Mouse (Mus musculus) CH12.LX (cell line): ENCODE results near the gene Dcun1d4. TPM values are rescaled to one million over a fixed set of nuclear protein-coding genes. Genes with fewer than 3 reads are reported as not detected.

ENCODE experiments used
- DNase-seq: peaks from one replicate; pipeline ENCODE4 v3.0.0-alpha.2; 2013; ENCODE audit errors: extremely low read depth
- H3K27ac ChIP-seq: 2 replicates; pipeline ENCODE4 v1.5.1; 2012; ENCODE audit warnings: low read depth, mild to moderate bottlenecking, control low read depth, moderate library complexity; ENCODE audit not compliant: insufficient read depth
- H3K27me3 ChIP-seq: replicated peaks from 2 replicates; pipeline ENCODE3; 2012; ENCODE audit warnings: inconsistent platforms
- H3K36me3 ChIP-seq, 2 experiments: replicated peaks in 1 of 2; 2 replicates each; pipeline versions ENCODE3 to v1.6.1; 2012; ENCODE audit warnings: inconsistent platforms in 1 of 2, low read length in 1 of 2, mild to moderate bottlenecking in 1 of 2, mixed read lengths in 1 of 2, moderate library complexity in 1 of 2; ENCODE audit not compliant: control insufficient read depth in 1 of 2, insufficient read depth in 1 of 2
- H3K4me1 ChIP-seq, 2 experiments: 2 replicates each; pipeline ENCODE4 v1.6.1; 2012; ENCODE audit warnings: inconsistent platforms in 1 of 2, moderate library complexity in 1 of 2; ENCODE audit not compliant: insufficient read depth in 2 of 2, control insufficient read depth in 1 of 2
- H3K4me2 ChIP-seq: 2 replicates; pipeline ENCODE4 v1.6.1; 2012; ENCODE audit warnings: low read depth, mild to moderate bottlenecking, control low read depth; ENCODE audit not compliant: poor library complexity, insufficient read depth, severe bottlenecking
- H3K4me3 ChIP-seq, 3 experiments: fragments of 150-350 bp in 1 of 3; sonication (generic) in 1 of 3; replicated peaks in 1 of 3; 2 replicates each; pipeline versions ENCODE3 to v1.5.1; 2011 to 2012; ENCODE audit warnings: low read depth in 2 of 3, low read length in 2 of 3, mild to moderate bottlenecking in 2 of 3, moderate library complexity in 2 of 3, control low read depth in 1 of 3, improper control_type of control experiment in 1 of 3, inconsistent platforms in 1 of 3, mixed read lengths in 1 of 3; ENCODE audit not compliant: poor library complexity in 1 of 3
- H3K79me2 ChIP-seq: replicated peaks from 2 replicates; pipeline ENCODE4 v1.6.1; 2012; ENCODE audit warnings: mild to moderate bottlenecking, moderate library complexity; ENCODE audit not compliant: control insufficient read depth, poor library complexity, insufficient read depth, severe bottlenecking; ENCODE audit errors: extremely low read depth
- H3K9ac ChIP-seq: 2 replicates; pipeline ENCODE4 v1.6.1; 2012; ENCODE audit warnings: low read depth, mild to moderate bottlenecking, control low read depth, moderate library complexity; ENCODE audit not compliant: insufficient read depth
- H3K9me3 ChIP-seq: replicated peaks from 2 replicates; pipeline ENCODE3; 2012; ENCODE audit warnings: low read length, inconsistent platforms, mixed read lengths
- EP300 ChIP-seq: IDR thresholded peaks from 2 replicates; pipeline ENCODE4 v1.6.1; 2011; ENCODE audit warnings: low read length, improper control_type of control experiment
- ETS1 ChIP-seq: conservative IDR thresholded peaks from 2 replicates; pipeline ENCODE4 v1.6.1; 2012; ENCODE audit warnings: low read depth, mild to moderate bottlenecking, inconsistent platforms, low read length, improper control_type of control experiment, moderate library complexity
- IRF4 ChIP-seq: IDR thresholded peaks from 2 replicates; pipeline ENCODE4 v1.6.1; 2014; ENCODE audit warnings: low read depth, mild to moderate bottlenecking, inconsistent platforms, low read length, improper control_type of control experiment
- KAT2A ChIP-seq: IDR thresholded peaks from 2 replicates; pipeline ENCODE4 v1.6.1; 2012; ENCODE audit warnings: low read length, improper control_type of control experiment, inconsistent platforms; ENCODE audit not compliant: insufficient replicate concordance
- MAFK ChIP-seq: IDR thresholded peaks from 2 replicates; pipeline ENCODE4 v1.6.1; 2011; ENCODE audit warnings: low read length, improper control_type of control experiment; ENCODE audit not compliant: insufficient replicate concordance
- MAX ChIP-seq: IDR thresholded peaks from 2 replicates; pipeline ENCODE4 v1.6.1; 2011; ENCODE audit warnings: low read length, improper control_type of control experiment
- MXI1 ChIP-seq: IDR thresholded peaks from 2 replicates; pipeline ENCODE4 v1.6.1; 2011; ENCODE audit warnings: mild to moderate bottlenecking, low read depth, low read length, improper control_type of control experiment
- NELFE ChIP-seq: IDR thresholded peaks from 2 replicates; pipeline ENCODE4 v1.6.1; 2011; ENCODE audit warnings: low read depth, low read length, improper control_type of control experiment
- PAX5 ChIP-seq: IDR thresholded peaks from 2 replicates; pipeline ENCODE4 v1.6.1; 2012; ENCODE audit warnings: low read length, inconsistent platforms, mixed read lengths
- POLR2A ChIP-seq: IDR thresholded peaks from 2 replicates; pipeline ENCODE4 v1.6.1; 2011; ENCODE audit warnings: low read depth, mild to moderate bottlenecking, improper control_type of control experiment, low read length
- RCOR1 ChIP-seq: conservative IDR thresholded peaks from 2 replicates; pipeline ENCODE4 v1.6.1; 2012; ENCODE audit warnings: low read depth, mild to moderate bottlenecking, inconsistent platforms, low read length, improper control_type of control experiment
- SIN3A ChIP-seq: IDR thresholded peaks from 2 replicates; pipeline ENCODE4 v1.6.1; 2012; ENCODE audit warnings: low read length, improper control_type of control experiment, inconsistent platforms
- TBP ChIP-seq: conservative IDR thresholded peaks from 2 replicates; pipeline ENCODE4 v1.6.1; 2011; ENCODE audit warnings: low read depth, low read length, improper control_type of control experiment
- TCF12 ChIP-seq: IDR thresholded peaks from 2 replicates; pipeline ENCODE4 v1.6.1; 2014; ENCODE audit warnings: low read depth, mild to moderate bottlenecking, inconsistent platforms, low read length, improper control_type of control experiment
- UBTF ChIP-seq: IDR thresholded peaks from 2 replicates; pipeline ENCODE4 v1.6.1; 2012; ENCODE audit warnings: low read depth, mild to moderate bottlenecking, inconsistent platforms, low read length, improper control_type of control experiment, moderate library complexity
- USF1 ChIP-seq: IDR thresholded peaks from 2 replicates; pipeline ENCODE4 v1.6.1; 2014; ENCODE audit warnings: low read depth, mild to moderate bottlenecking, inconsistent platforms, low read length, improper control_type of control experiment
- ZNF384 ChIP-seq: IDR thresholded peaks from 2 replicates; pipeline ENCODE4 v1.6.1; 2012; ENCODE audit warnings: low read depth, low read length, improper control_type of control experiment, inconsistent platforms
- dilution Hi-C: fragments of 300-500 bp; cut with MboI; formaldehyde crosslinking; loops from 2 replicates; pipeline ENCODE4 v1.14.3; 2020; ENCODE audit warnings: low sequenced_read_pairs; ENCODE audit not compliant: extremely low pct_unique_long_range_greater_than_20kb, extremely low pct_ligation_motif_present
- in situ Hi-C: fragments of 300-500 bp; cut with MboI; formaldehyde crosslinking; loops from 3 replicates; pipeline ENCODE4 v1.14.3; 2019; ENCODE audit warnings: low sequenced_read_pairs, low pct_ligation_motif_present, low pct_unique_long_range_greater_than_20kb, mixed read lengths
- polyA plus RNA-seq: library from polyadenylated mRNA; unstranded; fragments of >175 nt; gene quantifications from 2 replicates; pipeline ENCODE4 v1.2.1, GENCODE M21; 2012; ENCODE audit warnings: low read depth; ENCODE audit not compliant: insufficient read length
- total RNA-seq, 2 experiments: library from RNA; depleted of rRNA; stranded (reverse); fragments of 300-350 nt in 1 of 2; fragments of >200 nt in 1 of 2; gene quantifications; 2 replicates each; pipeline ENCODE4 v1.2.3; 2012 to 2014

Dcun1d4 gene
- total and polyA plus RNA-seq, 3 experiments: 1.4 to 3.9 (median 1.7) TPM

- Histone ChIP-seq H3K4me1 (no peaks in the 10 kb centered on the region; a peak in 1 of 4 replicates), H3K27ac (no peak overlapping the region), H3K9me3 (no peaks in the 10 kb centered on the region), H3K79me2 (no peaks in the 10 kb centered on the region), H3K27me3 (no peaks in the 10 kb centered on the region), H3K36me3 (no peaks in the 10 kb centered on the region), H3K4me2 (no peak overlapping the region), H3K4me3 (no peak overlapping the region), H3K9ac (no peak overlapping the region)
- in situ Hi-C loops: no loop called here
- no peak for DNase-seq
- TF ChIP-seq TBP (no peak), USF1 (no peak), KAT2A (no peak), EP300 (no peak), SIN3A (no peak), ZNF384 (no peak), NELFE (no peak), MAX (no peak), IRF4 (no peak), MAFK (no peak), PAX5 (no peak), POLR2A (no peak)
- dilution Hi-C loops: no loop called here
Observed at GRCm38 (mm10) chr5:73497401-73497800, 16.6 kb downstream of the Dcun1d4 start.

- no peak overlapping the region for H3K4me2 ChIP-seq
- DNase-seq: no peak
- H3K4me1 ChIP-seq: no peaks in the 10 kb centered on the region; a peak in 1 of 4 replicates
- no peak overlapping the region for H3K9ac ChIP-seq
- no peaks in the 10 kb centered on the region for H3K36me3 ChIP-seq
- H3K27me3 ChIP-seq: no peaks in the 10 kb centered on the region
- no peaks in the 10 kb centered on the region for H3K79me2 ChIP-seq
- H3K4me3 ChIP-seq: no peak overlapping the region
- H3K9me3 ChIP-seq: no peaks in the 10 kb centered on the region
- in situ Hi-C loops: no loop called here
- dilution Hi-C loops: no loop called here
- no peak for TF ChIP-seq TCF12
- TF ChIP-seq, all 38 proteins: peak for 0
- H3K27ac ChIP-seq: no peak overlapping the region
Observed at GRCm38 (mm10) chr5:73498559-73498958, 17.8 kb downstream of the Dcun1d4 start.

DNA sequence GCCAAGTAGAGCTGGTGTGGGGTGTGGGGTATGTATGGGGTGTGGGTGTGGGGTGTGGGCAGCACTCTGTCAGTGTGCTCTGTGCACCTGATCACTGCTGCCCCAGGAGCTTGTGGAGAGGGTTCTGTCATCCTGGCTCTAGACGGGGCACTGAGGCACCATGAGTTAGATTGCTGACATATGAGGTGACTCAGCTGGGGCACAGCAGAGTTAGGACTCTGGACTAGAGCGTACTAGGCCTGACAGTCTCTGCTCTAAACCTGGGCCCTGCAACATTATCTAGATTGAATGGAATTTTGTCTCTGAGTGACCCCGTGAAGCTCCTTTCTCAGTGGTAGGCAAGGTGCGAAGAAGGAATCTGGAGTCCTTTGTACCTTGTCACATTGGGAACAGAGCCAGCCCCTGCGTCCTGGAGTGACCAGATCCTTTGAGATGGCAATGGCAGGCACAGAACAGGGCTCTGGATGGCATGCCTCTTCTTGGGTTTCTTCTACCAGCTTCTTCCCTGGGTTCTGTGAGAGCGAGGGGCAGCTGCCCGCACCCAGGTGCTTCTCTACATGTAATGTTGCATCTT is 20.2 kb downstream of the Dcun1d4 start:
- Histone ChIP-seq H3K27me3 (no peaks in the 10 kb centered on the region), H3K9ac (no peak overlapping the region), H3K4me3 (no peak overlapping the region), H3K36me3 (no peaks in the 10 kb centered on the region), H3K9me3 (no peaks in the 10 kb centered on the region), H3K27ac (no peak overlapping the region), H3K79me2 (no peaks in the 10 kb centered on the region; the same call in 1 of the 2 replicates), H3K4me2 (no peak overlapping the region), H3K4me1 (no peaks in the 10 kb centered on the region; a peak in 1 of 4 replicates)
- in situ Hi-C loops (no loop called here), dilution Hi-C loops (no loop called here)
- no peak for DNase-seq
- TF ChIP-seq MXI1 (no peak), RCOR1 (no peak), ETS1 (no peak), UBTF (no peak)
